Mouse (Mus musculus): Measurements from ENCODE around the gene Fads3.

Gene Fads3

GRCm38 (mm10) chr19:10107051-10107611 is 65.8 kb downstream of the Fads3 start:
- in situ Hi-C loops (cut with MboI, MseI) = no loop called here

GRCm38 (mm10) chr19:10108129-10108528 is 66.8 kb downstream of the Fads3 start:
- in situ Hi-C loops (cut with MboI, MseI) = no loop called here

GRCm38 (mm10) chr19:10108666-10109065 is 67.3 kb downstream of the Fads3 start:
- in situ Hi-C loops (cut with MboI, MseI) = no loop called here

Data from T-helper 2 cell (primary cell).